Mouse (Mus musculus) cerebellum, adult 2 months (tissue): ENCODE measurements around the gene Miga2.

Experiments
- CTCF ChIP-seq: fragments of 200-500 bp; IDR thresholded peaks from 2 replicates; pipeline ENCODE4 v1.5.1; 2011; ENCODE audit warnings: low read depth, mild to moderate bottlenecking, control low read depth, low read length, moderate library complexity, borderline replicate concordance; ENCODE audit not compliant: insufficient read depth
- POLR2A ChIP-seq: fragments of 200-500 bp; IDR thresholded peaks from 2 replicates; pipeline ENCODE4 v1.6.1; 2011; ENCODE audit warnings: low read length, control low read depth, borderline replicate concordance; ENCODE audit not compliant: insufficient read depth

- no peak for TF ChIP-seq POLR2A
- no peak for TF ChIP-seq CTCF
Observed at GRCm38 (mm10) chr2:30316136-30316535, 47.9 kb upstream of the Miga2 start.
